Mouse (Mus musculus) Muller cell, postnatal 12 days (primary cell): ENCODE measurements around the gene Rgs19.

Experiments
- DNase-seq: peaks from one replicate; pipeline ENCODE4 v3.0.0-alpha.2; 2015; ENCODE audit errors: inconsistent ontology term

Gene Rgs19

DNA sequence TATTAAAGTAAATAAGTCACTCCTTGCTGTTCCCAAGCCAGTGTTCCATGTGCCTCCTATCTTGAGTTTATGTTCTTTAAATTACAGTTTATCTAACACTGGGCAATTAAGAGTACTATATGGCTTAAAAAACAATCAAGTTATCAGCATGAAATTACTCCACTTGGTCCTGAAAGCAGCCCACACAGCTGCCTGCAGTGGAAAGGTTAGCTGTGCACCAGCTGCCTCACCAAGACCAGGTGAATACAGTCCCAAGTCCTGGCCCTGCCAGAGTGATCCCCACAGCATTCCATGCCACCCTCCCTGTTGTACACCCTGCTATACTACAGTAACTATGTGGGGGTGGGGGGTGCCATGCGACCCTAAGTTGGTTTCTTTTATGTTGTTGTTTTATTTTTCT lies 40.3 kb downstream of the Rgs19 start:
- DNase-seq, result no peak

GRCm38 (mm10) chr2:181653065-181653464 lies 40.7 kb downstream of the Rgs19 start:
- no peak for DNase-seq

DNA sequence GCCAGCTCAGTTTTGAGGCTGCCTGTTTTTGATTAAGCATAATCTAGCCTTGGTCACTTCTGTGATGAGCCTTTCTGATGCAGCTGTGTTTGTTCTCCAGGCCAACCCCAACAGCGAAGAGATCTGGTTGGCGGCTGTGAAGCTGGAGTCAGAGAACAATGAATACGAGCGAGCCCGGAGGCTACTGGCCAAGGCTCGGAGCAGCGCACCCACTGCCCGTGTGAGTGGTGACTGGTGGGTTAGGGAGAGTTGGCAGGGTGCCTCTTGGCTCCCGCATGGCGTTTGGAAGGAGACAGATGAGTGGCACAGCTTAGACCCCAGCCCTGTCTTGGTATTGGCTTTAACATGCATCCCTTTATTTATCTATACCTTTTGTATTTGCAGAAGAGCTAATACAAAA lies 44.9 kb downstream of the Rgs19 start:
- no peak for DNase-seq

GRCm38 (mm10) chr2:181646626-181647472 lies 46.9 kb downstream of the Rgs19 start:
- DNase-seq, result no peak

DNA sequence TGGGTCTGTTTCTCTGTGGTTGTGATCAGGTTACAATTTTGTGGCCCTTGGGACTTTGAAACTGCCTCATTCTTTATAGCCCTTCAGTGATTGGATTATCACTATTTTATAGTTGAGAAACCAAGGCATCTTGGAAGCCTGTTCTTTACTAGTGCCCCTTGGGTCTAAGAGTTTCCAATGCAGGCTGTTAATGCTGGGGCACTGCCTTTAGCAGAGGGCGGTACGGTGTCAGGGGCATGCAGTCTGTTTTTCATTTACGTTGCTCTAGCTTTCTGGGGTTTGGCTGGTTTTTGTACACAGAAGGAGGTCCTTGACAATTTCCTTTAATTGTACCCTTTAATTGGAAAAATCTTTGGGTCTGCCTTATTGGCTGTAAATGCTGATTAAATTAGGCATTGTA lies 48.1 kb downstream of the Rgs19 start:
- no peak for DNase-seq

GRCm38 (mm10) chr2:181644361-181644760 lies 49.4 kb downstream of the Rgs19 start:
- DNase-seq, result peak; percentile 17
